Mouse (Mus musculus) ES-E14 (cell line): ENCODE measurements around the gene Secisbp2l. TPM values are rescaled to one million over a fixed set of nuclear protein-coding genes. Genes with fewer than 3 reads are reported as not detected.
A peak's percentile ranks its signal among the peaks of the same experiment; 100 is the strongest.

ENCODE experiments used
- DNase-seq: peaks from one replicate; pipeline ENCODE4 v3.0.0-alpha.2; 2013; ENCODE audit warnings: low read depth, low spot score
- H3K27ac ChIP-seq: 2 replicates; pipeline ENCODE4 v1.5.1; 2012; ENCODE audit warnings: low read depth, mild to moderate bottlenecking, low read length, moderate library complexity, mixed read lengths; ENCODE audit not compliant: poor library complexity, insufficient read depth, severe bottlenecking
- H3K36me3 ChIP-seq: 2 replicates; pipeline ENCODE4 v1.6.1; 2012; ENCODE audit warnings: mild to moderate bottlenecking, low read length, moderate library complexity, mixed read lengths; ENCODE audit not compliant: control insufficient read depth, poor library complexity, insufficient read depth, severe bottlenecking
- H3K4me1 ChIP-seq, 2 experiments: fragments of 150-350 bp in 1 of 2; sonication (generic) in 1 of 2; 2 replicates each; pipeline ENCODE4 v1.6.1; 2012; ENCODE audit warnings: low read length in 2 of 2, mild to moderate bottlenecking in 1 of 2, mixed read lengths in 1 of 2; ENCODE audit not compliant: control insufficient read depth in 2 of 2, insufficient read depth in 2 of 2, poor library complexity in 1 of 2
- H3K4me3 ChIP-seq, 2 experiments: fragments of 150-350 bp in 1 of 2; sonication (generic) in 1 of 2; 2 replicates each; pipeline ENCODE4 v1.5.1; 2012; ENCODE audit warnings: low read length in 2 of 2, low read depth in 1 of 2, mild to moderate bottlenecking in 1 of 2, mixed read lengths in 1 of 2; ENCODE audit not compliant: insufficient read depth in 1 of 2, poor library complexity in 1 of 2, severe bottlenecking in 1 of 2
- H3K9ac ChIP-seq: 2 replicates; pipeline ENCODE4 v1.6.1; 2012; ENCODE audit warnings: low read depth, mild to moderate bottlenecking, low read length, mixed read lengths; ENCODE audit not compliant: poor library complexity, insufficient read depth, severe bottlenecking
- H3K9me3 ChIP-seq: fragments of 150-350 bp; sonication (generic); 2 replicates; pipeline ENCODE4 v1.6.1; 2012; ENCODE audit warnings: low read depth, mild to moderate bottlenecking, low read length; ENCODE audit not compliant: control insufficient read depth, insufficient read depth
- CHD2 ChIP-seq: IDR thresholded peaks from 2 replicates; pipeline ENCODE4 v1.6.1; 2014; ENCODE audit warnings: mild to moderate bottlenecking, low read depth, low read length, inconsistent platforms
- HCFC1 ChIP-seq: IDR thresholded peaks from 2 replicates; pipeline ENCODE4 v1.6.1; 2012; ENCODE audit warnings: low read length, inconsistent platforms, borderline replicate concordance; ENCODE audit not compliant: insufficient read depth
- MAFK ChIP-seq: IDR thresholded peaks from 2 replicates; pipeline ENCODE4 v1.6.1; 2014; ENCODE audit warnings: mild to moderate bottlenecking, low read depth, low read length, inconsistent platforms; ENCODE audit not compliant: insufficient read depth
- ZC3H11A ChIP-seq: IDR thresholded peaks from 2 replicates; pipeline ENCODE4 v1.6.1; 2012; ENCODE audit warnings: low read depth, mild to moderate bottlenecking, inconsistent platforms, low read length, borderline replicate concordance
- ZNF384 ChIP-seq: IDR thresholded peaks from 2 replicates; pipeline ENCODE4 v1.6.1; 2012; ENCODE audit warnings: low read depth, low read length, inconsistent platforms
- in situ Hi-C, 2 experiments: fragments of 600-800 bp; cut with MboI; formaldehyde crosslinking; loops; one replicate each; pipeline ENCODE4 v1.15.1; 2025; ENCODE audit warnings: low sequenced_read_pairs in 2 of 2, inconsistent platforms in 1 of 2; ENCODE audit not compliant: unreplicated experiment in 2 of 2
- total RNA-seq: library from RNA; depleted of rRNA; stranded (reverse); fragments of 300-350 nt; gene quantifications from 2 replicates; pipeline ENCODE4 v1.2.3, GENCODE M21; 2012

The Secisbp2l gene
- total RNA-seq, 1 experiment: 14.9 TPM

- Histone ChIP-seq H3K9ac (peak overlapping the region; percentile 93), H3K4me3 (peak overlapping the region; percentile 81 to 95), H3K9me3 (no peaks in the 10 kb centered on the region), H3K27ac (no peak overlapping the region), H3K4me1 (peaks cover 0 to 2% of the 10 kb centered on the region in 2 experiments; a peak in 1 of 4 replicates), H3K36me3 (no peaks in the 10 kb centered on the region)
- DNase-seq: no peak
- no peak for TF ChIP-seq ZC3H11A
- in situ Hi-C loops: no loop called here
Observed at GRCm38 (mm10) chr2:125781978-125782718, 522 bp downstream of the Secisbp2l start.

- H3K4me3 ChIP-seq: no peak overlapping the region
- no peak for DNase-seq
- in situ Hi-C loops: no loop called here
Observed at GRCm38 (mm10) chr2:125781006-125781405, 1.7 kb downstream of the Secisbp2l start.

GRCm38 (mm10) chr2:125778380-125778779 is 4.3 kb downstream of the Secisbp2l start:
- no peak overlapping the region for H3K9ac ChIP-seq
- no peaks in the 10 kb centered on the region for H3K9me3 ChIP-seq
- peaks cover 2 to 3% of the 10 kb centered on the region in 2 experiments; a peak in 2 of 4 replicates for H3K4me1 ChIP-seq
- no peak for DNase-seq
- peaks cover 2% of the 10 kb centered on the region; the same call in 1 of the 2 replicates for H3K36me3 ChIP-seq
- H3K27ac ChIP-seq: no peak overlapping the region
- TF ChIP-seq CHD2 (no peak), ZNF384 (no peak), MAFK (no peak), ZC3H11A (no peak)
- in situ Hi-C loops: no loop called here
- no peak overlapping the region for H3K4me3 ChIP-seq

More at GRCm38 (mm10) chr2:125781006-125781405, 1.7 kb downstream of the Secisbp2l start:
- no peaks in the 10 kb centered on the region for H3K9me3 ChIP-seq
- no peak overlapping the region for H3K9ac ChIP-seq
- H3K27ac ChIP-seq: no peak overlapping the region
- H3K36me3 ChIP-seq: no peaks in the 10 kb centered on the region
- H3K4me1 ChIP-seq: peaks cover 0 to 2% of the 10 kb centered on the region in 2 experiments; a peak in 1 of 4 replicates
- no peak for TF ChIP-seq ZNF384
- TF ChIP-seq CHD2: no peak
- no peak for TF ChIP-seq ZC3H11A
- TF ChIP-seq MAFK: no peak
- no peak for TF ChIP-seq HCFC1

- TF ChIP-seq HCFC1: no peak
- TF ChIP-seq ZNF384: no peak
- TF ChIP-seq MAFK: no peak
- no peak for TF ChIP-seq CHD2
- no peak for TF ChIP-seq ZC3H11A
Observed at GRCm38 (mm10) chr2:125777018-125777417, 5.7 kb downstream of the Secisbp2l start.

GRCm38 (mm10) chr2:125775661-125776060 is 7.0 kb downstream of the Secisbp2l start:
- H3K4me3 ChIP-seq: no peak overlapping the region
- peaks cover 2 to 3% of the 10 kb centered on the region in 2 experiments; a peak in 2 of 4 replicates for H3K4me1 ChIP-seq
- H3K27ac ChIP-seq: no peak overlapping the region
- TF ChIP-seq HCFC1: no peak
- TF ChIP-seq CHD2: no peak
- TF ChIP-seq ZNF384: no peak
- TF ChIP-seq MAFK: no peak
- no peak for TF ChIP-seq ZC3H11A
- in situ Hi-C loops: no loop called here
- no peak overlapping the region for H3K9ac ChIP-seq
- DNase-seq: no peak
- no peaks in the 10 kb centered on the region for H3K9me3 ChIP-seq
- peaks cover 8% of the 10 kb centered on the region; the same call in 1 of the 2 replicates for H3K36me3 ChIP-seq

More at GRCm38 (mm10) chr2:125777018-125777417, 5.7 kb downstream of the Secisbp2l start:
- in situ Hi-C loops: no loop called here
- no peak for DNase-seq
- Histone ChIP-seq H3K4me3 (no peak overlapping the region), H3K36me3 (peaks cover 5% of the 10 kb centered on the region; the same call in 1 of the 2 replicates), H3K9ac (no peak overlapping the region), H3K27ac (no peak overlapping the region), H3K4me1 (peaks cover 2 to 3% of the 10 kb centered on the region in 2 experiments; a peak in 2 of 4 replicates), H3K9me3 (no peaks in the 10 kb centered on the region)
